Mouse (Mus musculus): ENCODE results near the gene Cdyl2. TPM values are rescaled to one million over a fixed set of nuclear protein-coding genes. Genes with fewer than 3 reads are reported as not detected.

Cdyl2 gene
- polyA plus RNA-seq, 1 experiment from 2014 or later = 6.3 TPM

DNA sequence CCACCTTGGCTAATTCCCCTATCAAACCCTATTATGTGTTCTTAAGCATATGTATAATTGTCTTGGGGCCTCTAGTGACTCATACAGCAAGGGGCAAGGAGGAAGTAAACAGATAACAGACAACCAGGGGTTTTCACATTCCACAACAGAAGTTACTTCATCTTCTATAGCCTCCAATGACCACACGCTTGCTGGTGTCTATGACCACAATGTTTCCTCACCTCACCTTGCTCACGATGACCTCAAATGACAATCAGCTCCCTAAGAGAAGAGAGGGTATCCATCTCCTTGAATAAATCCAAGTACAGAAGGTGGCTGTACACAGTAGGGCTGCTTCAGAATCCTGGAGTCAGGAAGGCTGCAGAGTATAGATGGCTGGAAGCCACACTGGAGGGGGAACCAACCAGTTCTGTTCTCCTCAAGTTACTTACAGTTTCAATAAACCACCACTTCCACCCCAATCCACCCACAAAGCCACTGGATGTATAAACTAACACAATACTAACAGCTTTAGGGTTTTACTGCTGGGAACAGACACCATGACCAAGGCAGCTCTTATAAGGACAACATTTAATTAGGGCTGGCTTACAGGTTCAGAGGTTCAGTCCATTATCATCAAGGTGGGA lies 104.8 kb downstream of the Cdyl2 start:
- Histone ChIP-seq H3K9ac (ENCODE audit: low read length) (no peak overlapping the region), H3K4me2 (ENCODE audit: low read depth, severe bottlenecking) (no peak overlapping the region), H3K4me1 (ENCODE audit: control insufficient read depth, insufficient read depth, low read length) (no peaks in the 10 kb centered on the region), H3K4me3 (ENCODE audit: low read depth, low read length) (no peak overlapping the region), H3K27ac (replicated peaks; ENCODE audit: low read depth, low read length) (no peak overlapping the region), H3K27me3 (ENCODE audit: control insufficient read depth, insufficient read depth, low read length) (no peaks in the 10 kb centered on the region), H3K9me3 (ENCODE audit: control insufficient read depth, low read length) (no peaks in the 10 kb centered on the region), H3K36me3 (ENCODE audit: control insufficient read depth, insufficient read depth, low read length) (no peaks in the 10 kb centered on the region)
- no peak for ATAC-seq (ENCODE audit: insufficient number of reproducible peaks, low FRiP score, low TSS enrichment, low read depth)
- WGBS = 88% methylated on average over 2 of the region's 2 CpGs
- DNase-seq (ENCODE audit: low spot score) = no peak

DNA sequence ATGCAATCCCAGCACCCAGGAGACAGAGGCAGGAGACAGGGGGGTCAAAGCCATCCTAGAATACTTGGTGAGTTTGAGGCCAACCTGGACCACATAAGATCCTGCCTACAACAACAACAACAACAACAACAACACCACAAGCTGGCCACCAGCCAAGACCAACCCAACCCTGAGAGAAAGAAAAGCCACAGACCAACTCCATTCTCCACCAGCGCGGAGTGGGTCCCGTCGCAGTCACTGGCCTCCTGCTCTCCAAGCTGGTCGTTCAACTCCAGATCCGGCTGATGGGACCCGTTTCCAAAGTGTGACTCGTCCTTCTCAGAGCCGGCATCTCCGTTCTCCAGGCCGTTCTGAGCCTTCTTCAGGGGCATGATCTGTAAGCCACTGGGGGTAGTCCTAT lies 109.2 kb downstream of the Cdyl2 start:
- no peaks in the 10 kb centered on the region for H3K9me3 ChIP-seq (ENCODE audit: control insufficient read depth, low read length)
- DNase-seq (ENCODE audit: low spot score) (no peak), ATAC-seq (ENCODE audit: insufficient number of reproducible peaks, low FRiP score, low TSS enrichment, low read depth) (no peak)
- H3K36me3 ChIP-seq (ENCODE audit: control insufficient read depth, insufficient read depth, low read length) = no peaks in the 10 kb centered on the region
- no peaks in the 10 kb centered on the region for H3K4me1 ChIP-seq (ENCODE audit: control insufficient read depth, insufficient read depth, low read length)
- 94% methylated on average over 11 of the region's 11 CpGs for WGBS
- H3K27me3 ChIP-seq (ENCODE audit: control insufficient read depth, insufficient read depth, low read length) = no peaks in the 10 kb centered on the region
- H3K4me2 ChIP-seq (ENCODE audit: low read depth, severe bottlenecking) = no peak overlapping the region
- H3K4me3 ChIP-seq (ENCODE audit: low read depth, low read length) = no peak overlapping the region
- no peak overlapping the region for H3K27ac ChIP-seq (replicated peaks; ENCODE audit: low read depth, low read length)
- H3K9ac ChIP-seq (ENCODE audit: low read length) = no peak overlapping the region

DNA sequence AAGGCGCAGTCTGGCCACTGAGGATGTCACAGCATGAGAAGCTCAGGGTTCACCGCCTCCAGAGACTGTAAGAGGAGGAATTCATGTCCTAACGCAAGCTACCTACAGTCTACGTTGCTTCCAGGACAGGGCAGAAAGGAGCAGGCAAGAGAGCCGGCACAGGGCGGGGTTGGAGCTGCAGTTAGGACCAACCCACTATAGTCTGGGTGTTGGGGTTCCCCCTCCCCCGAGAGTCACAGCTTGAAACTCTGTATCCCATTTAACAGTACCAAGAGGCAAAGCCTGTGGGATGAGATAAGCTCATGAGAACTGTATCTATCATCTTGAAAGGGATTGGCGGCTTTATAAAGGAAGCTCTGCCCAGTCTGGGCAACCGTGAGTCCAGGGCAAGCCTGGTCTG lies 110.5 kb downstream of the Cdyl2 start:
- H3K4me2 ChIP-seq (ENCODE audit: low read depth, severe bottlenecking) = no peak overlapping the region
- no peak overlapping the region for H3K9ac ChIP-seq (ENCODE audit: low read length)
- ATAC-seq (ENCODE audit: insufficient number of reproducible peaks, low FRiP score, low TSS enrichment, low read depth) (no peak), DNase-seq (ENCODE audit: low spot score) (no peak)
- no peaks in the 10 kb centered on the region for H3K9me3 ChIP-seq (ENCODE audit: control insufficient read depth, low read length)
- H3K27ac ChIP-seq (replicated peaks; ENCODE audit: low read depth, low read length) = no peak overlapping the region
- no peaks in the 10 kb centered on the region for H3K4me1 ChIP-seq (ENCODE audit: control insufficient read depth, insufficient read depth, low read length)
- no peaks in the 10 kb centered on the region for H3K36me3 ChIP-seq (ENCODE audit: control insufficient read depth, insufficient read depth, low read length)
- WGBS = 76% methylated on average over 9 of the region's 9 CpGs
- H3K27me3 ChIP-seq (ENCODE audit: control insufficient read depth, insufficient read depth, low read length) = no peaks in the 10 kb centered on the region
- no peak overlapping the region for H3K4me3 ChIP-seq (ENCODE audit: low read depth, low read length)

DNA sequence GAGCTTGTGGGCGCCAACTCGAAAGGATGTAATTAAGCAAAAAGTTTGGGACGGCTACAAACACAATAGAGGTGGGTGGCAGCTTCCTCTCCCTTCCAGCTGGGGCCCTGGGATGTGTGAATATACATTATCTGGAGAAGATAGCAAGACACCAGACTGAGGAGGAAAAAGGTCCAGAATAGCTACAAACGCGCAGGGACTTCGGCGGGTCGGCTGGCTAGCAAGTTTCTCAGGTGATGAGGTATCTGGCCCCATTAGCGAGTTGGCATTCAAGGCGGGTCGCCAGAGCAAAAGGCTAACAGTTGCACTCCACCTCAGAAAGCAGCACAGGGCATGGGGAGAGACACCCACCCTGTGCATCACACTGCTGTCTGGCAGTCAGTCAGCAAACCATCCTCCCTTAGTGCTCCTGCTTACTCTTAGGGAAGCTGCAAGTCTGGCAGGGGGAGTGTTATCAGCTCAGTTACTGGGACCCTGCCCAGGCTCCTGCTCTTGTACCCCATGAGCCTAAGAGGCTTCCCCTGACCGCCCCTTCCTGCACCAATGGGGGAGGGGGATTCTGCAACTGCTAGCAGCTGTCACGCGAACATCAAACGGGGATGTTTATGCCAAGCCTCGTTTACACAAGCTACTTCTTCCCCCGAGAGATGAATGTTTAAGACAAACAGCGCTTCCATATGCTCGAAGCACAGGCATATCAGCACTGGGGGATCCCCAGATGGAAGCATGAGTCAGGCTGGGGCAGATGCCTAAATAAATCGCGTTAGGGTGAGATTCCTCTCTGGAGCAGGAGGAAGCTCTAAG lies 111.4 kb downstream of the Cdyl2 start:
- H3K4me3 ChIP-seq (ENCODE audit: low read depth, low read length) = no peak overlapping the region
- WGBS = 69% methylated on average over 21 of the region's 21 CpGs
- H3K4me2 ChIP-seq (ENCODE audit: low read depth, severe bottlenecking) = no peak overlapping the region
- H3K4me1 ChIP-seq (ENCODE audit: control insufficient read depth, insufficient read depth, low read length) = no peaks in the 10 kb centered on the region
- no peaks in the 10 kb centered on the region for H3K9me3 ChIP-seq (ENCODE audit: control insufficient read depth, low read length)
- H3K36me3 ChIP-seq (ENCODE audit: control insufficient read depth, insufficient read depth, low read length) = no peaks in the 10 kb centered on the region
- DNase-seq (ENCODE audit: low spot score) (no peak), ATAC-seq (ENCODE audit: insufficient number of reproducible peaks, low FRiP score, low TSS enrichment, low read depth) (no peak)
- H3K27me3 ChIP-seq (ENCODE audit: control insufficient read depth, insufficient read depth, low read length) = no peaks in the 10 kb centered on the region
- no peak overlapping the region for H3K27ac ChIP-seq (replicated peaks; ENCODE audit: low read depth, low read length)
- H3K9ac ChIP-seq (ENCODE audit: low read length) = no peak overlapping the region

DNA sequence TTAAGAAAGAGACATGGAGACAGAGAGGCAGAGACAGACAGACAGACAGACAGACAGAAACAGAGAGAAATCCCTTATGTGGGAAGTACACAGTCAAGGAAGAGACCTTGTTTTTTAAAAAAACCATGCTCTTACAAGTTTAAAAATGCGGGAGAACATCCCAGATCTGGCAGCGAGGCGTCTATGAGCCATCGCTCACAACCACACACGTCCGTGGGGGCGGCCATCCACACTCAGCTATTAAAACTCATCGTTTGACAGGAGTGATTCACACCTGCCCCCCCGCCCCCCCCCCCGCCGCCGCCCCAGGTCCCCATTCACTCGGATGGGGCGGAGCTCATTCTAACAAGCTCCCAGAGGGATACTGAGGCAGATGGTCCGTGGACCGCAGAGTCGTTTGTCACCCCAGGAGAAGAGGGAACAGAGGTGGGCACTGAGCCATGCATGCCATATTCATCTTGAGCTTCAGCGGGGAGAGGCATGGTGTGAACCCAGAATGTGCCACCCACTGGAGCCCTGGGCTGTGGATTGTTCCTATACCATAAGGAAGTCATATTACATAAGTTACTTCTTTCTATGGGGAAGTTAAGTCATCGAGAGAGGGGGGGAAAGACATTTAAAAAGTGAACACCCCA lies 113.0 kb downstream of the Cdyl2 start:
- ATAC-seq (ENCODE audit: insufficient number of reproducible peaks, low FRiP score, low TSS enrichment, low read depth) (no peak), DNase-seq (ENCODE audit: low spot score) (no peak)
- Histone ChIP-seq H3K36me3 (ENCODE audit: control insufficient read depth, insufficient read depth, low read length) (no peaks in the 10 kb centered on the region), H3K9ac (ENCODE audit: low read length) (no peak overlapping the region), H3K4me2 (ENCODE audit: low read depth, severe bottlenecking) (no peak overlapping the region), H3K4me1 (ENCODE audit: control insufficient read depth, insufficient read depth, low read length) (no peaks in the 10 kb centered on the region), H3K27me3 (ENCODE audit: control insufficient read depth, insufficient read depth, low read length) (no peaks in the 10 kb centered on the region), H3K9me3 (ENCODE audit: control insufficient read depth, low read length) (no peaks in the 10 kb centered on the region), H3K27ac (replicated peaks; ENCODE audit: low read depth, low read length) (no peak overlapping the region), H3K4me3 (ENCODE audit: low read depth, low read length) (no peak overlapping the region)
- 81% methylated on average over 17 of the region's 19 CpGs for WGBS

DNA sequence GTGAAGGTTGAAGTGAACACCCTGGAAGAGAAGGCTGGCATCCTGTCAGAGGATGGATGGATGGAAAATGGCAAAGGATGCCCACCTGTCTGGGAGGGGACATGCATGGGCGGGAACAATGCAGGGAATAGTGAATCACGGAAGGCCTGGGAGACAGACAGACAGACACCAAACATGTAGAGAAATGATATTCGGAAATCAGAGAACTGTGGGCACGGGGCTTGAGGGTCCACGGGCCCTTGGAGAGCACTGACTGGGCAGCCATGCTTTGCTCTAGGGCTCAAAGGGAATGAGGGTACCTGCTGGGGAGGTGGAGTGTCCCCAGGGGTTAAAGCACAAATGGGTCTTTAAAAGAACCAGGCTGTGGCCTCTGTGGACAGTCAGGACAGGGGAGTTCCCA lies 113.6 kb downstream of the Cdyl2 start:
- Histone ChIP-seq H3K9me3 (ENCODE audit: control insufficient read depth, low read length) (no peaks in the 10 kb centered on the region), H3K4me3 (ENCODE audit: low read depth, low read length) (no peak overlapping the region), H3K4me1 (ENCODE audit: control insufficient read depth, insufficient read depth, low read length) (no peaks in the 10 kb centered on the region), H3K27me3 (ENCODE audit: control insufficient read depth, insufficient read depth, low read length) (no peaks in the 10 kb centered on the region), H3K36me3 (ENCODE audit: control insufficient read depth, insufficient read depth, low read length) (no peaks in the 10 kb centered on the region), H3K4me2 (ENCODE audit: low read depth, severe bottlenecking) (no peak overlapping the region), H3K9ac (ENCODE audit: low read length) (no peak overlapping the region), H3K27ac (replicated peaks; ENCODE audit: low read depth, low read length) (no peak overlapping the region)
- 89% methylated on average over 5 of the region's 5 CpGs for WGBS
- ATAC-seq (ENCODE audit: insufficient number of reproducible peaks, low FRiP score, low TSS enrichment, low read depth) (no peak), DNase-seq (ENCODE audit: low spot score) (no peak)

DNA sequence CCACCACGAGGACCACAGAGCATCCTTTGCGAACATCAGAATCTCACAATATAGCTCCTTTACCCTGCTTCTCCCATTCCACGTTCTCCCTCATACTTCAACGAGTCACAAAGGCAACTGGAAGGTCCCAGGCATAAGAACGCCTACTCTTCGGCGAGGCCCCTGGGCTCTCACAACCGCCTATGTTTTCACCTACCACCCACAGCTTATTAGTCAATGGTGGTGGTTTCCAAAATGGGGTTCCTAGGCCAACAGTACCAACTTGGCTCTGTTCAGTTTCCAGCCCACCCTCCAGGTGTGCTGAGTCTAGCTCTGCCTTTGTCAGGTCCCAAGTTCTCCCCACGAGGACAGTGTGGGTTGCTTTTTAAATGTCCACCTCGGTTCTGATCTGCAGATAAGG lies 114.0 kb downstream of the Cdyl2 start:
- Histone ChIP-seq H3K27ac (replicated peaks; ENCODE audit: low read depth, low read length) (no peak overlapping the region), H3K9me3 (ENCODE audit: control insufficient read depth, low read length) (no peaks in the 10 kb centered on the region), H3K27me3 (ENCODE audit: control insufficient read depth, insufficient read depth, low read length) (no peaks in the 10 kb centered on the region), H3K4me1 (ENCODE audit: control insufficient read depth, insufficient read depth, low read length) (no peaks in the 10 kb centered on the region), H3K4me3 (ENCODE audit: low read depth, low read length) (no peak overlapping the region), H3K9ac (ENCODE audit: low read length) (no peak overlapping the region), H3K4me2 (ENCODE audit: low read depth, severe bottlenecking) (no peak overlapping the region), H3K36me3 (ENCODE audit: control insufficient read depth, insufficient read depth, low read length) (no peaks in the 10 kb centered on the region)
- WGBS = 85% methylated on average over 10 of the region's 10 CpGs
- DNase-seq (ENCODE audit: low spot score) = no peak
- no peak for ATAC-seq (ENCODE audit: insufficient number of reproducible peaks, low FRiP score, low TSS enrichment, low read depth)

DNA sequence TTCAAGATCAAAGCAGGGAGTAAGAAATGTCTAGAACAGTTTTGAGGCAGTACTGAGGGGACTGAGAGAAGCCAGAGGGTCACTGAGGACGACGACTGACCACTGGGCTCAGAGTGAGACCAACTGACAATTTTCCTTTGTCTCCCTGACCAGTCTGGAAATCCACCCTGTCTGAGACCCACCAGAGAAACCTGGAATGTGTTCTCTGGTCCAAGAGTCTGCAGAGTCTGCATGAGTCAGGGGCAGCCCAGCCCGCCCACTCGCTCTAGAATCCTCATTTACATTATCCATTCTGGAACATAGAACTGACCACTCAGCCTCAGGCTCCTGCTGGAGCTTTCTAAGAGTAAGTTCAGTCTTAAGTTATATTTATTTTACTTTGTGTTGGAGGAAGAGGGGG lies 114.9 kb downstream of the Cdyl2 start:
- no peak for DNase-seq (ENCODE audit: low spot score)
- H3K27ac ChIP-seq (replicated peaks; ENCODE audit: low read depth, low read length) = no peak overlapping the region
- ATAC-seq (ENCODE audit: insufficient number of reproducible peaks, low FRiP score, low TSS enrichment, low read depth) = no peak
- 81% methylated on average over 4 of the region's 4 CpGs for WGBS
- H3K4me2 ChIP-seq (ENCODE audit: low read depth, severe bottlenecking) = no peak overlapping the region
- H3K27me3 ChIP-seq (ENCODE audit: control insufficient read depth, insufficient read depth, low read length) = no peaks in the 10 kb centered on the region
- no peaks in the 10 kb centered on the region for H3K4me1 ChIP-seq (ENCODE audit: control insufficient read depth, insufficient read depth, low read length)
- no peaks in the 10 kb centered on the region for H3K9me3 ChIP-seq (ENCODE audit: control insufficient read depth, low read length)
- no peak overlapping the region for H3K4me3 ChIP-seq (ENCODE audit: low read depth, low read length)
- no peaks in the 10 kb centered on the region for H3K36me3 ChIP-seq (ENCODE audit: control insufficient read depth, insufficient read depth, low read length)
- no peak overlapping the region for H3K9ac ChIP-seq (ENCODE audit: low read length)

Measured in limb, embryonic 11.5 days (tissue).